In the genomic region with DNA sequence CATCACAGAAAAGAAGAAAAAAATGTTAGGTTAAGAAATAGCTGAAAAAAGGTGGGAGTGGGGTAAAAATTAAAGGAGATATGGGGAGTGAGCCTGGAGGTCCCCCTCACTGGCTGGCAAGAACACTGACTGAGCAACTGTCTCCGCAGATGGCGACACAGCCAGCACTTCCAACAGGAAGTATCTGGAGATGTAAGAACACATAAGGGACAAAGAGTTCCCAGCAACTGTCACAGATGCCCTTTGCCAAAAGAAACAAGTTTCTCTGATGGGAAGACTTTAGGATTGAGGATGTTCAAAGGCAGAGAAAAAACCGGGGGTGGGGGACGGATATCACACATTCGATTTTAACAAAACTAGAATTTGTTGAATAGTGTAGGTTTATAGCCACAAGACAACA, we compare ENCODE assay signal across 11 mouse cellular contexts.
A peak's percentile ranks its signal among the peaks of the same experiment; 100 is the strongest.
DNase-seq lines count a peak whose midpoint lies in the region; ATAC-seq and TF ChIP-seq lines count a peak whose summit lies in the region.
"Had no signal": no experiment of that assay in that cellular context is flagged by ENCODE, and none has a peak within 500 bp of the region (broad histone marks: within the 10 kb centered on the region; RNA-seq: fewer than 3 reads in every experiment).

No protein-coding gene starts in this region.

- 77% methylated on average over 5 of the region's 5 CpGs for WGBS in kidney, postnatal 0 days
- 64% methylated on average over 5 of the region's 5 CpGs for WGBS in kidney, adult 2 months

- peak; percentile 20 to 47 for DNase-seq in cerebellum, postnatal 14 days
- no peak for DNase-seq in cerebellum, postnatal 4 days (ENCODE audit: low spot score in 2 of 2)
- DNase-seq in kidney, postnatal 0 days (ENCODE audit: low spot score) = peak; percentile 27
- no peak for DNase-seq in kidney, adult 2 months
- DNase-seq in brain, adult 2 months (ENCODE audit: low read depth, low spot score) = peak; percentile 76
- peak; percentile 69 to 81 for DNase-seq in layer of hippocampus, adult 2 months (ENCODE audit: low spot score in 2 of 2)
- DNase-seq in thymus, postnatal 0 days (ENCODE audit: low spot score) = no peak
- no peak for DNase-seq in adrenal gland, postnatal 10 days
- DNase-seq: thymus, adult 2 months had no signal

- no peaks in the 10 kb centered on the region for H3K9me3 ChIP-seq in kidney, postnatal 0 days (replicated peaks; ENCODE audit: low read length)

- no peak overlapping the region for H3K9ac ChIP-seq in kidney, postnatal 0 days (ENCODE audit: low read depth, low read length)
- H3K9ac ChIP-seq: liver, embryonic 14.5 days had no signal

- H3K27me3 ChIP-seq in kidney, postnatal 0 days (ENCODE audit: insufficient read depth, low read length) = no peaks in the 10 kb centered on the region
- no peaks in the 10 kb centered on the region for H3K27me3 ChIP-seq in kidney, adult 2 months (replicated peaks; ENCODE audit: control insufficient read depth, insufficient read depth, low read length)

- H3K4me1 ChIP-seq in kidney, postnatal 0 days (replicated peaks; ENCODE audit: insufficient read depth, low read length) = 0 out of 2 replicates have a peak, but pooled peaks cover 2% of the 10 kb centered on the region
- no peaks in the 10 kb centered on the region for H3K4me1 ChIP-seq in kidney, adult 2 months (ENCODE audit: control insufficient read depth, insufficient read depth, low read length)

- H3K36me3 ChIP-seq in kidney, postnatal 0 days (ENCODE audit: insufficient read depth, low read length) = no peaks in the 10 kb centered on the region
- no peaks in the 10 kb centered on the region for H3K36me3 ChIP-seq in kidney, adult 2 months (ENCODE audit: control insufficient read depth, insufficient read depth, low read length)

- no peak for TF ChIP-seq CTCF in kidney, postnatal 0 days (IDR thresholded peaks at IDR 0.05; ENCODE audit: low read depth)
- TF ChIP-seq CTCF in kidney, adult 2 months (conservative IDR thresholded peaks at IDR 0.05; ENCODE audit: insufficient read depth, insufficient read length, low read depth, low read length) = no peak
- no peak for TF ChIP-seq CTCF in layer of hippocampus, adult 2 months (conservative IDR thresholded peaks at IDR 0.05)

- H3K4me2 ChIP-seq in kidney, postnatal 0 days (ENCODE audit: low read length) = no peak overlapping the region
- H3K4me2 ChIP-seq: midbrain, embryonic 11.5 days had no signal

- H3K27ac ChIP-seq in kidney, postnatal 0 days = no peak overlapping the region
- H3K27ac ChIP-seq in kidney, adult 2 months (ENCODE audit: insufficient read depth, low read depth, low read length) = no peak overlapping the region
- H3K27ac ChIP-seq in layer of hippocampus, adult 2 months = peak overlapping the region; percentile 90
- H3K27ac ChIP-seq: liver, embryonic 14.5 days had no signal

- TF ChIP-seq POLR2A in kidney, adult 2 months (IDR thresholded peaks at IDR 0.05; ENCODE audit: low read depth, low read length) = no peak

- H3K4me3 ChIP-seq in kidney, postnatal 0 days (replicated peaks; ENCODE audit: low read depth, low read length) = no peak overlapping the region
- H3K4me3 ChIP-seq in kidney, adult 2 months (ENCODE audit: insufficient read depth, low read depth, low read length) = no peak overlapping the region
- no peak overlapping the region for H3K4me3 ChIP-seq in layer of hippocampus, adult 2 months

- no peak for ATAC-seq in kidney, postnatal 0 days (replicated peaks; ENCODE audit: low FRiP score, low read depth)

Comparison
In these comparisons a context has a peak if more than half of its experiments do, and no peak if none do; other contexts are left out.
1. DNase-seq: peak in cerebellum, postnatal 14 days (2 of 2), kidney, postnatal 0 days (single experiment), brain, adult 2 months (single experiment) and layer of hippocampus, adult 2 months (2 of 2); none in cerebellum, postnatal 4 days (0 of 2), kidney, adult 2 months (single experiment), thymus, postnatal 0 days (single experiment) and adrenal gland, postnatal 10 days (single experiment).